Mouse (Mus musculus) CD4-positive, CD25-positive, alpha-beta regulatory T cell, adult 2 months (primary cell): ENCODE data around the gene Sos2.
A peak's percentile ranks its signal among the peaks of the same experiment; 100 is the strongest.

ENCODE experiments used
- DNase-seq: peaks from one replicate; pipeline ENCODE4 v3.0.0-alpha.2; 2012; ENCODE audit warnings: low read depth, low spot score

The Sos2 gene

GRCm38 (mm10) chr12:69681566-69682061 is at the start of gene Sos2:
Sos2 (minus strand) TSS chr12:69681852.
- peak; percentile 68 for DNase-seq

- DNase-seq: no peak
These were observed 48.7 kb upstream of the Sos2 start for GRCm38 (mm10) chr12:69730306-69730705.

- no peak for DNase-seq
These were observed 47.6 kb upstream of the Sos2 start for GRCm38 (mm10) chr12:69729246-69729645.

GRCm38 (mm10) chr12:69724711-69725460 is 43.2 kb upstream of the Sos2 start, which contains the start of the genes L2hgdh and Atp5s:
L2hgdh (minus strand) TSS chr12:69724873.
Atp5s (plus strand) TSS chr12:69724950.
- DNase-seq: peak; percentile 96

GRCm38 (mm10) chr12:69724018-69724710 is 42.5 kb upstream of the Sos2 start:
- no peak for DNase-seq

- no peak for DNase-seq
These were observed 41.7 kb upstream of the Sos2 start for GRCm38 (mm10) chr12:69723376-69723775.

GRCm38 (mm10) chr12:69722857-69723256 is 41.2 kb upstream of the Sos2 start:
- no peak for DNase-seq

GRCm38 (mm10) chr12:69713628-69714027 is 32.0 kb upstream of the Sos2 start:
- no peak for DNase-seq

- DNase-seq: no peak
These were observed 23.3 kb upstream of the Sos2 start for GRCm38 (mm10) chr12:69704799-69705458.

- DNase-seq: no peak
These were observed 16.7 kb upstream of the Sos2 start for GRCm38 (mm10) chr12:69698352-69698751.

- peak; percentile 78 for DNase-seq
These were observed 15.1 kb upstream of the Sos2 start for GRCm38 (mm10) chr12:69696746-69697145.

- no peak for DNase-seq
These were observed 11.8 kb upstream of the Sos2 start for GRCm38 (mm10) chr12:69693471-69693870.

- DNase-seq: no peak
These were observed 9.1 kb upstream of the Sos2 start for GRCm38 (mm10) chr12:69690714-69691113.

- no peak for DNase-seq
These were observed 7.4 kb upstream of the Sos2 start for GRCm38 (mm10) chr12:69689094-69689493.

GRCm38 (mm10) chr12:69688368-69688767 is 6.7 kb upstream of the Sos2 start:
- DNase-seq: no peak

- DNase-seq: peak; percentile 40
These were observed 1.9 kb upstream of the Sos2 start for GRCm38 (mm10) chr12:69683537-69683936.

GRCm38 (mm10) chr12:69682788-69683419 is 1.3 kb upstream of the Sos2 start:
- DNase-seq: peak; percentile 20

- peak; percentile 85 for DNase-seq
These were observed 574 bp upstream of the Sos2 start for GRCm38 (mm10) chr12:69682065-69682787.

- DNase-seq: peak; percentile 79
These were observed 752 bp downstream of the Sos2 start for GRCm38 (mm10) chr12:69680635-69681565.

- no peak for DNase-seq
These were observed 5.5 kb downstream of the Sos2 start for GRCm38 (mm10) chr12:69676157-69676556.
